Mouse (Mus musculus) midbrain, embryonic 14.5 days (tissue): ENCODE results near the gene Scyl3. TPM values are rescaled to one million over a fixed set of nuclear protein-coding genes. Genes with fewer than 3 reads are reported as not detected.

Experiments used
- polyA plus RNA-seq: library from polyadenylated mRNA; unstranded; fragments of >200 nt; fragmentation: Nextera tagmentation; extraction: Ambion mirVana; gene quantifications from 2 replicates; pipeline ENCODE4 v1.2.1, GENCODE M21; 2014

Scyl3 gene
- polyA plus RNA-seq, 1 experiment from 2014 or later = 17.5 TPM

Other genes with a start within 250 kb of the Scyl3 start
- gene Mettl11b, start 203.9 kb upstream of the Scyl3 start, polyA plus RNA-seq = 0.62 and 1.00 TPM in 2 replicates
- gene Kifap3, start 149.5 kb upstream of the Scyl3 start, polyA plus RNA-seq = 140 and 146 TPM in 2 replicates
- 5.1 and 8.3 TPM in 2 replicates for gene BC055324, start 65.7 kb downstream of the Scyl3 start, polyA plus RNA-seq
- gene Mettl18, start 65.8 kb downstream of the Scyl3 start, polyA plus RNA-seq = 5.6 and 7.0 TPM in 2 replicates
- gene Sele, start 119.1 kb downstream of the Scyl3 start, polyA plus RNA-seq = not detected in 2 replicates
- gene Sell, start 132.9 kb downstream of the Scyl3 start, polyA plus RNA-seq = 0.33 TPM in 1 of 2 replicates, not detected in the other
- not detected in 2 replicates for gene Selp, start 186.2 kb downstream of the Scyl3 start, polyA plus RNA-seq
- 0.05 and 0.07 TPM in 2 replicates for gene F5, start 222.7 kb downstream of the Scyl3 start, polyA plus RNA-seq